Mouse (Mus musculus) cerebellum, adult 2 months (tissue): ENCODE measurements around the gene Tmem179. TPM values are rescaled to one million over a fixed set of nuclear protein-coding genes. Genes with fewer than 3 reads are reported as not detected.

Experiments used
- DNase-seq, 2 experiments: peaks; one replicate each; pipeline ENCODE4 v3.0.0; 2021
- H3K27ac ChIP-seq: fragments of 200-500 bp; 2 replicates; pipeline ENCODE4 v1.5.1; 2012; ENCODE audit warnings: low read length, control low read depth, inconsistent platforms; ENCODE audit not compliant: insufficient read depth
- H3K27me3 ChIP-seq: fragments of 200-500 bp; 2 replicates; pipeline ENCODE4 v1.6.1; 2012; ENCODE audit warnings: inconsistent platforms, mild to moderate bottlenecking, low read length, moderate library complexity; ENCODE audit not compliant: control insufficient read depth, insufficient read depth
- H3K4me1 ChIP-seq: fragments of 200-500 bp; 2 replicates; pipeline ENCODE4 v1.6.1; 2011; ENCODE audit warnings: low read length; ENCODE audit not compliant: control insufficient read depth, insufficient read depth
- H3K4me3 ChIP-seq: fragments of 200-500 bp; replicated peaks from 2 replicates; pipeline ENCODE3; 2011; ENCODE audit warnings: mild to moderate bottlenecking, low read depth, low read length, control low read depth; ENCODE audit not compliant: insufficient read depth
- CTCF ChIP-seq: fragments of 200-500 bp; IDR thresholded peaks from 2 replicates; pipeline ENCODE4 v1.5.1; 2011; ENCODE audit warnings: low read depth, mild to moderate bottlenecking, control low read depth, low read length, moderate library complexity, borderline replicate concordance; ENCODE audit not compliant: insufficient read depth
- POLR2A ChIP-seq: fragments of 200-500 bp; IDR thresholded peaks from 2 replicates; pipeline ENCODE4 v1.6.1; 2011; ENCODE audit warnings: low read length, control low read depth, borderline replicate concordance; ENCODE audit not compliant: insufficient read depth
- WGBS: fragments of 180-500 bp; shearing (Covaris S2); methylation state at CpG from one replicate; pipeline ENCODE4 v1.1.7; 2018; 5-methylcytosine and 5-hydroxymethylcytosine counted together
- polyA plus RNA-seq: library from polyadenylated mRNA; depleted of rRNA; stranded (reverse); fragments of >200 nt; gene quantifications from 2 replicates; pipeline ENCODE4 v1.2.3, GENCODE M21; 2012

Tmem179 gene
- polyA plus RNA-seq, 1 experiment, result 71.0 TPM

DNA sequence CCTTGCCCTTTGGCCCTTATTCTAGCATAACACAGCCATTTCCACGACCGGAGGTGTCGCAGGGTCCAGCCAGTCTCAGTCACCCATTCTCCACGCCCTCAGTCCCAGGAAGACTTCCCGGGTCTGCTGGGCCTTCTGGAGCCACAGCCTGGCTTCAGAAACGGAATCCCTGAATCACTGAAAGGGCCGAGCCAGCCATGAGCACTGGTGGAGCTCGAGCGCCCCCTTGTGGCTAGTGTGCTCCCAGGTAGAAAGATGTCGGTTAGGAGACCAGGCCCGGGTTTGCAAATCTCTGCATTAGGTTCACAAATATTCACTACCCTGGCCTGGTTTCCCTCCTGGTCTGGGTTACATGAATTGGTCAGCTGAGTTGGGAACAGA is 26.4 kb upstream of the Tmem179 start:
- 5% methylated on average over 11 of the region's 11 CpGs for WGBS
- no peaks in the 10 kb centered on the region for H3K27me3 ChIP-seq
- no peak for TF ChIP-seq POLR2A
- TF ChIP-seq CTCF, result peak; percentile 93
- no peak overlapping the region for H3K27ac ChIP-seq
- H3K4me1 ChIP-seq, result no peaks in the 10 kb centered on the region
- DNase-seq, result peak; percentile 73 to 84
- no peak overlapping the region for H3K4me3 ChIP-seq

DNA sequence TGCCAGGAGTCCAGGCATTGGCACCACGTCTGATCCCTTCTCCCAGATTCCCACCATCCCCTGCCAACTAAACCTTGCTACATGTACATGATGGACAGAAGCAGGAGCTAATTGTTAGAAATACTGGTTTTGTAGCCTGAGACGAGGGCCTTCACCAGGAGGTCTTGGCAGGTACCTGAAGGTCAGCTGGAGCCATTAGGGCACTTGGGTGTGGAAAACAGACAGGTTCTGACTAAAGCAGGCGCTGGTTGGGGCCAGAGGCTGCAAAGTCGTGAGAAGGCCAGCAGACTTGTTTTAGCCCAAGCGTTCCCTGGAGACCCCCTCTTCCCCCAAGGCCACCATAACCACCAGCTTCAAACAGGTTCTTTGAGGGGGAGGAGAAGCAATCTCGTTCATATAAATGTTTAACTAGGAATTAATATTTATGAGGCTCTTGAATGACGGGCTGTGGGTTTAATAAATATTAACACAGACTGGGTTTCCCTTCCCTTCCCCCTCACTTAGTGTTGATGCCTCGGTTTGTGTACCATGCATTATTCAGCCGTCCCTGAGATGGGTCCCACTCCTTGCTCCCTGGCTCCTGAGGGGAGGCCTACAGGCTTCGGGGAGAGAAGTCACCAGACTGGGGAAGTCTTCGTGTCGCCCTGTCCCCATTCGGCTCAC is 25.8 kb upstream of the Tmem179 start:
- no peaks in the 10 kb centered on the region for H3K27me3 ChIP-seq
- H3K4me1 ChIP-seq, result no peaks in the 10 kb centered on the region
- WGBS, result 70% methylated on average over 13 of the region's 13 CpGs
- no peak overlapping the region for H3K4me3 ChIP-seq
- no peak overlapping the region for H3K27ac ChIP-seq
- no peak for DNase-seq
- no peak for TF ChIP-seq CTCF
- no peak for TF ChIP-seq POLR2A

DNA sequence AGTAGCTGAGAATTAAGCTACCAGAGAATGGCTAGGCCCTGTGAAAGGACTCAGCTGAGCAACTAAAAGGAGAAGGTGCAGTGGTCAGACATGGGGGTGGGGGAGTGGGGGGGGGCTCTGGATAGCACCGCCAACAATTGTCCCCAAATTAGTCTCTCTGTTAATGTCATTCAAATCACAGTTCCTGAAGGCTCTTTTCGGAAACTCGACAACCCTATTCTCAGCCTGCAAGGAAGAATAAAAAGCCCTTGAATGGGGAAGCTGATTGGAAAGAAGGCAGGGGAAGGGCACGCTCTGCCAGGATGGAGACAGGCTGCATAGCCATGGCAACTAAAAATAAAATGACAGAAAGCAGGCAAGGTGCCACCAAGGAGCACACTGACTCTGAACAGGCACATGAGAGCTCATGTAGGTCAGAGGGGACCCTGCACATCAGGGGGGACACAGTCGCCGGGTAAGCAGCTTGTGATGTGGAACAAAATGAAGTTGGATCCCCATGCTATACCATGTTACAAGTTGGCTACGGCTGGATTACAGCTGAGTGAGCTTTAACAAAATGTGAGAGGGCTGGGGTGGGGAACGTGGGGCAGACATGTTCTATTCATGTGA is 25.0 kb upstream of the Tmem179 start:
- H3K27me3 ChIP-seq, result no peaks in the 10 kb centered on the region
- WGBS, result 54% methylated on average over 8 of the region's 8 CpGs
- H3K27ac ChIP-seq, result no peak overlapping the region
- H3K4me3 ChIP-seq, result no peak overlapping the region
- TF ChIP-seq CTCF, result no peak
- no peaks in the 10 kb centered on the region for H3K4me1 ChIP-seq
- no peak for DNase-seq

DNA sequence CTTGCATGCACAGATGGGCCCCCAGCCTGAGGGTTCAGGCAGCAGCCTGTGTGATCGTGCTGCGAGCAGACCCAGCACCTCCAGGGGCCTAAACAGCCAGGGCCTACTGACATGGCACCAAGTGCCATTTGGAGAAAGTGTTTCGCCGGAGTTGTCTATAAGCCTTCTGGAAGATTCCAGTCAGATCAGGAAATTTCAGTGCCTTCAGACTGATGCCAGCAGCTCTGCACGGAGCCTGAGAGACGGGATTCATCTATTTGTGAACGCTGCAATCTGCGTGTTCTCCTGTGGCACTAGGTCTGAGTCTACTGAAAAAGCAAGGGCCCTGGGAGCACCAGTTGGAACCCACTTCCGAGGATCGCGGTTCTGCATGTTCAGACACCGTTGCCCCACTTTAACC is 23.8 kb upstream of the Tmem179 start:
- no peaks in the 10 kb centered on the region for H3K27me3 ChIP-seq
- H3K4me1 ChIP-seq, result no peaks in the 10 kb centered on the region
- WGBS, result 89% methylated on average over 12 of the region's 12 CpGs
- no peak overlapping the region for H3K27ac ChIP-seq
- no peak overlapping the region for H3K4me3 ChIP-seq
- DNase-seq, result no peak
- no peak for TF ChIP-seq CTCF
- TF ChIP-seq POLR2A, result no peak

DNA sequence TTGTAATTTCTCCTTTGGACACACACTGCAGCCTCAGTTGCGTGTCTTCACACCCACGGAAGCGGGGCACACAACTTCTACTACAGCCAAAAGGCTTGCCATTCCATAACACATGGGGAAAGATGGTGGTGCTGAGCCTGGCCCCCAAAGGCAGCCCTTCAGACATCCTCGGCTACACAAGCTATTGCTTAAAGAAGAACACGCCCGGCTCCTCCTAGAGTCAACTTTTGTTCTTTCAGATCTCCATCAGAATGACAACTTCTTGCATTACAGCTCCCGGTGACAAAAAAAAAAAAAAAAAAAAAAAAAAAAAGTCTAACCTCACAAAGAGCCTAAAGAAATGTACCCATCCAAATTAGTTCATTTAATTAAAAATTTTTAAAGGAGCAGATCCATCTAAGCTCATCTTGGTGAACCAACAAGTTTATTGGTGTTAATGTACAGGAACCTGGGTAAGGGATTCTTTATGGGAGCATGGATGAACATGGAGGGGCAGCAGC is 23.0 kb upstream of the Tmem179 start:
- 91% methylated on average over 7 of the region's 7 CpGs for WGBS
- DNase-seq, result no peak
- TF ChIP-seq CTCF (no peak), POLR2A (no peak)
- Histone ChIP-seq H3K4me1 (no peaks in the 10 kb centered on the region), H3K27me3 (no peaks in the 10 kb centered on the region), H3K27ac (no peak overlapping the region), H3K4me3 (no peak overlapping the region)

DNA sequence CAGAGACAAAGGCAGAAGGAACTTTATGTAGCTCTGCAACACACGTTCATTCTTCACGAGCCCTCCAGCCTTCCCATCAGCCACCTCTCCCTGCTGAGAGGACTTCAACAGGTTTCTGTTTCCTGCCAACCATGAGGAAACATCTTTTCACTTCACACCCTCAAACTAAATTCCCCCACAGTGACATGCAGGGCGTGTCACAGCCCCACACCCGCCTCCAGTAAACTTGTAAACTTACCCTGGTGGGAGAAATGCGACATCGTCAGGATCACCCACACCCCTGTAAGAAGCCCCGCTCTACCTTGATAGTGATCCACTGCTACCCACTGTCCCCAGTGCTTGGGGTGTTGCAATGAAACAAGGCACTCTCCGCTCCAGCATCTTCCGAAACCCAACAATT is 21.8 kb upstream of the Tmem179 start:
- TF ChIP-seq POLR2A (no peak), CTCF (no peak)
- Histone ChIP-seq H3K4me1 (no peaks in the 10 kb centered on the region), H3K4me3 (no peak overlapping the region), H3K27ac (no peak overlapping the region), H3K27me3 (no peaks in the 10 kb centered on the region)
- DNase-seq, result no peak
- 84% methylated on average over 9 of the region's 9 CpGs for WGBS

DNA sequence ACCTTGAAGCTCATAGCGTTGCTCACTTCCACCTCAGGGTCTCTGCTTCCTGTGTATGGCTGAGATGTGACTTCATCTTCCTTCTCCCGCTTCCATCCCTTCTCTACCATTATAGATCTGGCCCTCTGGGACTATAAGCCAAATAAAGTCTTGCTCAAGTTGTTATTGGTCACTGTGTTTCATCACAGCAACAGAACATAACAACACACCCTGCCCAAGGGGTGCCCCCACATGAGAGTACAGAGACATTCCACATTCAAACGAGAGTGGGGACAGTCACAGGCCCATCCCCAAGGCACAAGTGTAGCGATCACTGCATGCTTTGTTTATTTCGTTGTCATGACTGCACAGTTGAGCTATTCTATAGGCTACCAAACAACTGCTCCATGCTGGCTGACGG is 20.7 kb upstream of the Tmem179 start:
- Histone ChIP-seq H3K27me3 (no peaks in the 10 kb centered on the region), H3K4me3 (no peak overlapping the region), H3K4me1 (no peaks in the 10 kb centered on the region), H3K27ac (no peak overlapping the region)
- 66% methylated on average over 6 of the region's 6 CpGs for WGBS
- no peak for DNase-seq
- TF ChIP-seq POLR2A, result no peak
- no peak for TF ChIP-seq CTCF

DNA sequence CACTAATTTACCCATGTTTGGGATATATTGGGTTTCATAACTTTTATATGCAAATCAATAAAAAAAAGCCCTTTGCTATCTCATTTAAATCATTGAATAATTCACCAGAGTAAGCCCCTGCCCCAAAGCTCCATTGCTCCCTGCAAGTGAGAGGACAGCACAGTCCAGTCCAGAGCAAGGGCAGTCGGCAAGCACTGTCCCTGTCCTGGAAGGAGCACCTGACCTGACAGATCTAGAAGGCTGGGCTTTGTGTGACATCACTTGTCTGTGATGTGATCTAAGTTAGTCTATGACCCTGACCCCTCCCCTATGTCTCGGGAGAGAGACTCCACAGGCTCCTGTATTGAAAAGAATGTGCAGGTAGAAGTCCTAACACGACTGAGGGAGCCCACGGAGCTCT is 17.2 kb upstream of the Tmem179 start:
- Histone ChIP-seq H3K4me3 (no peak overlapping the region), H3K4me1 (no peaks in the 10 kb centered on the region), H3K27me3 (no peaks in the 10 kb centered on the region), H3K27ac (no peak overlapping the region)
- WGBS, result 75% methylated on average over 4 of the region's 4 CpGs
- no peak for DNase-seq
- TF ChIP-seq POLR2A (no peak), CTCF (no peak)
